Mouse (Mus musculus): ENCODE measurements around the gene Arhgef18.

- TF ChIP-seq CTCF (IDR thresholded peaks at IDR 0.05; ENCODE audit: borderline replicate concordance, insufficient read depth, low read length) = no peak
- TF ChIP-seq POLR2A (IDR thresholded peaks at IDR 0.05; ENCODE audit: low read depth, low read length) = no peak
Measured at GRCm38 (mm10) chr8:3388591-3389338, 4.0 kb upstream of the Arhgef18 start.

All from embryonic fibroblast, embryonic 13.5 days (primary cell).